Mouse (Mus musculus) embryonic facial prominence, embryonic 10.5 days (tissue): ENCODE measurements at regions not wholly inside any gene's neighbourhood (a gene's known extent, or its start where the extent isn't known, plus 50 kb on each side); places are given as distances from the start of the nearest gene placed in this dataset.
A peak's percentile ranks its signal among the peaks of the same experiment; 100 is the strongest.
"Not testable (repeated sequence)": the region's sequence is repeated elsewhere in the genome, so short reads cannot be mapped to it uniquely, and the experiment has no call there.

Source experiments
- DNase-seq: peaks from one replicate; pipeline ENCODE4 v3.0.0-alpha.2; 2017; ENCODE audit warnings: low spot score
- H3K27ac ChIP-seq: fragments of 300-500 bp; sonication (generic); replicated peaks from 2 replicates; pipeline ENCODE4 v1.5.1; 2016; ENCODE audit warnings: mild to moderate bottlenecking
- H3K27me3 ChIP-seq: fragments of 300-500 bp; sonication (generic); replicated peaks from 2 replicates; pipeline ENCODE4 v1.6.1; 2016; ENCODE audit warnings: low read depth, mild to moderate bottlenecking; ENCODE audit not compliant: poor library complexity, severe bottlenecking
- H3K36me3 ChIP-seq: fragments of 300-500 bp; sonication (generic); replicated peaks from 2 replicates; pipeline ENCODE4 v1.6.1; 2016; ENCODE audit warnings: mild to moderate bottlenecking, moderate library complexity
- H3K4me1 ChIP-seq: fragments of 300-500 bp; sonication (generic); 2 replicates; pipeline ENCODE4 v1.6.1; 2016
- H3K4me3 ChIP-seq: fragments of 300-500 bp; sonication (generic); 2 replicates; pipeline ENCODE4 v1.5.1; 2016; ENCODE audit warnings: mild to moderate bottlenecking, moderate library complexity
- H3K9me3 ChIP-seq: fragments of 300-500 bp; sonication (generic); 2 replicates; pipeline ENCODE4 v1.6.1; 2016; ENCODE audit warnings: mild to moderate bottlenecking
- WGBS: fragments of 180-500 bp; shearing (Covaris S2); methylation state at CpG from one replicate; pipeline ENCODE4 v1.1.7; 2016; 5-methylcytosine and 5-hydroxymethylcytosine counted together

DNA sequence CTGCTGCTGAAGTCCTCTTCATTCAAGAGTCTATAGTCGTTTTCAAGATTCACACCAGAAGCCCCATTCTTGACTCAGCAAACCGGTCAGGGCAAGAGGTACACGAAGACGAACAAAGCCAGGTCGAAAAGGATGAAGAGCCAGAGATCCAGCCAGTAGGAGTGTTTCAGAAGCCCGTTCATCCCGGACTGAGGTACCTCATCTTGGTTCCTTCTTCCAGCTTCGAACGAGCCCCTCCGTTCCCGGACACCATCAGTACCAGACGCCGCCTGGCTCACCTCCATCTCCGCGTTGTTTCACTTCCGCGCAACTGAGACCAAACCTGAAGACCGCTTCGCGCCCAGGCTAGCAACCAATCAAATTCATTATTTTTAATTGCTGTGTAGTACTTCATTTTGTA lies 105.1 kb upstream of the Gm2030 start:
- peak; percentile 5 for DNase-seq
- WGBS, result 90% methylated on average over 20 of the region's 20 CpGs
- H3K4me1 ChIP-seq, result not testable (repeated sequence)

More for the DNA sequence above, 105.1 kb upstream of the Gm2030 start:
- H3K36me3 ChIP-seq, H3K9me3 ChIP-seq, H3K27ac ChIP-seq, H3K4me3 ChIP-seq, H3K27me3 ChIP-seq: not testable (repeated sequence)
